In the genomic region with DNA sequence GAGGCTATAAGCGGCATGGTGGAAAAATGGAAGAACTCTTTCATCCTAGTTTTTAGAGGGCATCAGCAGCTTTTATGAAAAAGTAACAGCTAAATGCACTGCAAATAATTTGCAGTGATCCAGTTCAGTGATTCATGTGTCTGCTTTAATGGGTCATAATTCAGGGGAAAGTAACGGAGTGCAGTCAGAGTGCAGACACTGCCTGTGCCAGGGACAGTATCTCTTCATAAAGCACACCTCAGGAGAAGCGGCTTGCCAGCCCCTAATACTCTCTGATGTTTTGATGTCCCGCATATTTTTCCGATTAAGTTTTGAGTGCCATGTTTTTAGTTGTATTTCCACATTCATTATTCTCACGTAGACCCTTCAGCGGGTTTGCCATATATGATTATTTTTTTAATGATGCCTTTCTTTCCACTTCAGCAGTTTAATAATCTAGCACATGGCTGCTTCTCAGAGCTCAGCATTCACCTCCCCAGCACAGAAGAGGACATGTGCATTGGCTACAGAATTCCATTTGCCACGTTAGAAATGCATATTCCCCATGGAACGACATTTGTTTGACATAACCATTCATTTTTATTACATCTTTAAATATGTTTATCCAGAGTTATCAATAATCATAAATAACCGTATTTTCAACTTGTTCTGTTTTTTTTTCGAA, we compare ENCODE assay signal across 17 mouse cellular contexts.
DNase-seq lines count a peak whose midpoint lies in the region; ATAC-seq and TF ChIP-seq lines count a peak whose summit lies in the region.
"Had no signal": no experiment of that assay in that cellular context is flagged by ENCODE, and none has a peak within 500 bp of the region (broad histone marks: within the 10 kb centered on the region; RNA-seq: fewer than 3 reads in every experiment).

No protein-coding gene starts in this region.

- no peak for TF ChIP-seq CTCF in forebrain, postnatal 0 days (IDR thresholded peaks at IDR 0.05; ENCODE audit: low read depth)

- H3K9ac ChIP-seq in neural tube, embryonic 12.5 days: no peak overlapping the region
- H3K9ac ChIP-seq in neural tube, embryonic 14.5 days (replicated peaks; ENCODE audit: low read depth, low read length): no peak overlapping the region
- no peak overlapping the region for H3K9ac ChIP-seq in forebrain, postnatal 0 days
- H3K9ac ChIP-seq: embryonic facial prominence, embryonic 12.5 days; forebrain, embryonic 13.5 days had no signal

- no peaks in the 10 kb centered on the region for H3K9me3 ChIP-seq in neural tube, embryonic 12.5 days
- H3K9me3 ChIP-seq in neural tube, embryonic 14.5 days (ENCODE audit: control insufficient read depth, low read length): no peaks in the 10 kb centered on the region
- H3K9me3 ChIP-seq in forebrain, postnatal 0 days (ENCODE audit: low read length): no peaks in the 10 kb centered on the region
- H3K9me3 ChIP-seq: embryonic facial prominence, embryonic 10.5 days; embryonic facial prominence, embryonic 12.5 days; forebrain, embryonic 13.5 days had no signal

- no peak overlapping the region for H3K4me2 ChIP-seq in neural tube, embryonic 12.5 days (replicated peaks)
- no peak overlapping the region for H3K4me2 ChIP-seq in neural tube, embryonic 14.5 days (ENCODE audit: low read depth, low read length)
- H3K4me2 ChIP-seq in forebrain, postnatal 0 days (ENCODE audit: low read depth): no peak overlapping the region
- H3K4me2 ChIP-seq: embryonic facial prominence, embryonic 12.5 days; forebrain, embryonic 13.5 days had no signal

- H3K36me3 ChIP-seq in neural tube, embryonic 12.5 days: no peaks in the 10 kb centered on the region
- H3K36me3 ChIP-seq in neural tube, embryonic 14.5 days (ENCODE audit: control insufficient read depth, insufficient read depth, low read length): no peaks in the 10 kb centered on the region
- H3K36me3 ChIP-seq in forebrain, postnatal 0 days (ENCODE audit: insufficient read depth): no peaks in the 10 kb centered on the region

- 75% methylated on average over 11 of the region's 11 CpGs for WGBS in neural tube, embryonic 12.5 days
- 62% methylated on average over 11 of the region's 11 CpGs for WGBS in neural tube, embryonic 14.5 days
- WGBS in forebrain, postnatal 0 days: 87% methylated on average over 11 of the region's 11 CpGs

- H3K4me3 ChIP-seq in neural tube, embryonic 12.5 days: no peak overlapping the region
- H3K4me3 ChIP-seq in neural tube, embryonic 14.5 days (ENCODE audit: low read depth, low read length): no peak overlapping the region
- no peak overlapping the region for H3K4me3 ChIP-seq in forebrain, postnatal 0 days (ENCODE audit: low read depth, low read length)
- H3K4me3 ChIP-seq: embryonic facial prominence, embryonic 10.5 days; embryonic facial prominence, embryonic 12.5 days; forebrain, embryonic 13.5 days had no signal

- ATAC-seq in neural tube, embryonic 12.5 days (ENCODE audit: low FRiP score, low read depth): 0 out of 2 replicates have a peak, but pooled peaks have one; percentile 44
- peak; percentile 80; the same call in 1 of the 2 replicates for ATAC-seq in neural tube, embryonic 14.5 days (ENCODE audit: low read depth)
- ATAC-seq in forebrain, postnatal 0 days: no peak
- ATAC-seq: forebrain, embryonic 13.5 days; forebrain, embryonic 16.5 days had no signal

- no peak overlapping the region for H3K27ac ChIP-seq in neural tube, embryonic 12.5 days
- H3K27ac ChIP-seq in neural tube, embryonic 14.5 days (ENCODE audit: low read depth, low read length): no peak overlapping the region
- no peak overlapping the region for H3K27ac ChIP-seq in forebrain, postnatal 0 days (ENCODE audit: low read depth, low read length)
- H3K27ac ChIP-seq: embryonic facial prominence, embryonic 10.5 days; embryonic facial prominence, embryonic 12.5 days; forebrain, embryonic 13.5 days had no signal

- no peak for DNase-seq in liver
- no peak for DNase-seq in forebrain, postnatal 0 days
- no peak for DNase-seq in cerebellum, adult 9-10 months
- DNase-seq: adrenal gland, adult 2 months; adrenal gland, postnatal 10 days; adrenal gland, postnatal 25 days; cerebellum, adult 11 months; cerebellum, adult 18-20 months; cerebellum, adult 8-10 months; cerebellum, postnatal 10 days; cerebellum, postnatal 25 days had no signal

- H3K27me3 ChIP-seq in neural tube, embryonic 12.5 days (replicated peaks): no peaks in the 10 kb centered on the region
- H3K27me3 ChIP-seq in neural tube, embryonic 14.5 days (ENCODE audit: control insufficient read depth, insufficient read depth, low read length): no peaks in the 10 kb centered on the region
- H3K27me3 ChIP-seq in forebrain, postnatal 0 days (ENCODE audit: insufficient read depth, low read length): no peaks in the 10 kb centered on the region
- H3K27me3 ChIP-seq: embryonic facial prominence, embryonic 12.5 days; forebrain, embryonic 13.5 days had no signal

- H3K4me1 ChIP-seq in neural tube, embryonic 12.5 days: no peaks in the 10 kb centered on the region
- H3K4me1 ChIP-seq in neural tube, embryonic 14.5 days (ENCODE audit: control insufficient read depth, insufficient read depth, low read length): no peaks in the 10 kb centered on the region
- no peaks in the 10 kb centered on the region for H3K4me1 ChIP-seq in forebrain, postnatal 0 days (ENCODE audit: insufficient read depth)
- H3K4me1 ChIP-seq: embryonic facial prominence, embryonic 10.5 days; embryonic facial prominence, embryonic 12.5 days; forebrain, embryonic 13.5 days had no signal
